Mouse (Mus musculus): ENCODE measurements around the gene Camsap2. TPM values are rescaled to one million over a fixed set of nuclear protein-coding genes. Genes with fewer than 3 reads are reported as not detected.

The Camsap2 gene
- polyA plus RNA-seq, 2 experiments = 8.8 to 10.3 TPM

DNA sequence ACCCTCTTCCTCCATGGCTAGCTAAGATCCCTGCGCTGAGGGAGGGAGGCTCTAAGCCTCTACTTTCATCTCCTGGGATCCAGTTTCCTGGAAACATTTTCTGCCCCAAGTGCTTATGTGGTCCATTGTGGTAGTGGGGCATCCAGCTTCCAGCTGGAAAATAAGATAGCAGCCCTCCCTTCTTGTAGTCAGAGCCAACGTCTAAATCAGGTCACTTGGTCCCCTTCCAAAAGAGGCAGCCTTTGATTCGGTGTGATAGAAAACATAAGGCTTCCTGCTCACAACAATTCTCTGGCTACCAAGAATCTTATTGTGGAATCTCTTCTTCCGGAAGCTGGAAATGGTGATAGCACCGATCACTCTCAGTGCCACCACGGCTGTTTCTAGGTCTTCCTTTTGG lies 35.3 kb upstream of the Camsap2 start:
- Histone ChIP-seq H3K9ac (replicated peaks) (no peak overlapping the region), H3K4me1 (replicated peaks; ENCODE audit: control insufficient read depth in 2 of 2, insufficient read depth in 2 of 2, low read length in 1 of 2) (no peaks in the 10 kb centered on the region), H3K4me2 (ENCODE audit: low read depth) (no peak overlapping the region), H3K9me3 (ENCODE audit: control insufficient read depth, low read length) (no peaks in the 10 kb centered on the region), H3K27ac (no peak overlapping the region), H3K27me3 (ENCODE audit: control insufficient read depth, insufficient read depth, low read length) (no peaks in the 10 kb centered on the region), H3K36me3 (replicated peaks; ENCODE audit: control insufficient read depth, insufficient read depth, low read depth) (no peaks in the 10 kb centered on the region), H3K4me3 (ENCODE audit: insufficient read depth in 1 of 2, low read depth in 2 of 2, low read length in 2 of 2) (no peak overlapping the region)
- no peak for TF ChIP-seq EP300 (IDR thresholded peaks at IDR 0.05; ENCODE audit: low read depth)
- TF ChIP-seq CTCF (IDR thresholded peaks at IDR 0.05; ENCODE audit: low read depth) = no peak
- DNase-seq (ENCODE audit: low read depth in 3 of 3, low spot score in 3 of 3) (no peak), ATAC-seq (ENCODE audit: insufficient read depth) (no peak)
- WGBS (ENCODE audit: insufficient replicate concordance) = 65% methylated on average over 6 of the region's 6 CpGs

- no peak overlapping the region for H3K9ac ChIP-seq (replicated peaks)
- no peak for DNase-seq (ENCODE audit: low read depth in 3 of 3, low spot score in 3 of 3)
- WGBS (ENCODE audit: insufficient replicate concordance) = 68% methylated on average over 8 of the region's 8 CpGs
Observed at GRCm38 (mm10) chr1:136380606-136381005, 34.7 kb upstream of the Camsap2 start.

GRCm38 (mm10) chr1:136380161-136380560 lies 34.3 kb upstream of the Camsap2 start:
- H3K4me3 ChIP-seq (ENCODE audit: insufficient read depth in 1 of 2, low read depth in 2 of 2, low read length in 2 of 2) = no peak overlapping the region
- no peak overlapping the region for H3K27ac ChIP-seq
- no peak overlapping the region for H3K4me2 ChIP-seq (ENCODE audit: low read depth)
- no peaks in the 10 kb centered on the region for H3K9me3 ChIP-seq (ENCODE audit: control insufficient read depth, low read length)
- H3K4me1 ChIP-seq (replicated peaks; ENCODE audit: control insufficient read depth in 2 of 2, insufficient read depth in 2 of 2, low read length in 1 of 2) = no peaks in the 10 kb centered on the region
- ATAC-seq (ENCODE audit: insufficient read depth) (no peak), DNase-seq (ENCODE audit: low read depth in 3 of 3, low spot score in 3 of 3) (no peak)
- WGBS (ENCODE audit: insufficient replicate concordance) = 59% methylated on average over 4 of the region's 4 CpGs
- H3K27me3 ChIP-seq (ENCODE audit: control insufficient read depth, insufficient read depth, low read length) = no peaks in the 10 kb centered on the region
- H3K9ac ChIP-seq (replicated peaks) = no peak overlapping the region
- H3K36me3 ChIP-seq (replicated peaks; ENCODE audit: control insufficient read depth, insufficient read depth, low read depth) = no peaks in the 10 kb centered on the region
- TF ChIP-seq EP300 (IDR thresholded peaks at IDR 0.05; ENCODE audit: low read depth) = no peak
- no peak for TF ChIP-seq CTCF (IDR thresholded peaks at IDR 0.05; ENCODE audit: low read depth)

More at GRCm38 (mm10) chr1:136380606-136381005, 34.7 kb upstream of the Camsap2 start:
- no peak overlapping the region for H3K4me3 ChIP-seq (ENCODE audit: insufficient read depth in 1 of 2, low read depth in 2 of 2, low read length in 2 of 2)
- H3K36me3 ChIP-seq (replicated peaks; ENCODE audit: control insufficient read depth, insufficient read depth, low read depth) = no peaks in the 10 kb centered on the region
- no peak overlapping the region for H3K4me2 ChIP-seq (ENCODE audit: low read depth)
- H3K27ac ChIP-seq = no peak overlapping the region
- no peak for TF ChIP-seq EP300 (IDR thresholded peaks at IDR 0.05; ENCODE audit: low read depth)
- no peak for TF ChIP-seq CTCF (IDR thresholded peaks at IDR 0.05; ENCODE audit: low read depth)
- ATAC-seq (ENCODE audit: insufficient read depth) = no peak
- H3K4me1 ChIP-seq (replicated peaks; ENCODE audit: control insufficient read depth in 2 of 2, insufficient read depth in 2 of 2, low read length in 1 of 2) = no peaks in the 10 kb centered on the region
- no peaks in the 10 kb centered on the region for H3K9me3 ChIP-seq (ENCODE audit: control insufficient read depth, low read length)
- no peaks in the 10 kb centered on the region for H3K27me3 ChIP-seq (ENCODE audit: control insufficient read depth, insufficient read depth, low read length)

DNA sequence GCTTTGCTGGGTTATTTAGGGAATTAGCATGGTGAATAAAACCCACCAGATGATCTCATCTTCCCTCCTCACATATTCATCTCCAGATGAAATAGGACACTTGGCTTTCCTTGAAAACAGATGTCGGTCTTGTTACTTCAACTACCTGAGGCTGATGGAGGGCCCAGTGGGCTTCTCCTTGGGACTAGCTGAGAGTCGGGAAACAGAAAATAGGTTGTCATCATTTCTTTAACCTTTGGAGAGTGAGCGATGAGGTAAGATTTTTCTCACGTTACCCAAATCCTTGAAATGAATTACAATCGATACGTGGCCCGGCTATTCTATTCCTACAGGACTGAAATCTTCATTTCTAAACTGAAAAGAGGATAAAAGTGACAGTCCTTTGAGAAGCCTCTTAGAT lies 33.4 kb upstream of the Camsap2 start:
- no peaks in the 10 kb centered on the region for H3K9me3 ChIP-seq (ENCODE audit: control insufficient read depth, low read length)
- H3K27me3 ChIP-seq (ENCODE audit: control insufficient read depth, insufficient read depth, low read length) = 0 out of 2 replicates have a peak, but pooled peaks cover 3% of the 10 kb centered on the region
- H3K9ac ChIP-seq (replicated peaks) = no peak overlapping the region
- no peak for TF ChIP-seq EP300 (IDR thresholded peaks at IDR 0.05; ENCODE audit: low read depth)
- no peak for TF ChIP-seq CTCF (IDR thresholded peaks at IDR 0.05; ENCODE audit: low read depth)
- no peaks in the 10 kb centered on the region for H3K36me3 ChIP-seq (replicated peaks; ENCODE audit: control insufficient read depth, insufficient read depth, low read depth)
- WGBS (ENCODE audit: insufficient replicate concordance) = 88% methylated on average over 7 of the region's 7 CpGs
- ATAC-seq (ENCODE audit: insufficient read depth) (no peak), DNase-seq (ENCODE audit: low read depth in 3 of 3, low spot score in 3 of 3) (no peak)
- H3K4me2 ChIP-seq (ENCODE audit: low read depth) = no peak overlapping the region
- no peak overlapping the region for H3K4me3 ChIP-seq (ENCODE audit: insufficient read depth in 1 of 2, low read depth in 2 of 2, low read length in 2 of 2)
- no peaks in the 10 kb centered on the region for H3K4me1 ChIP-seq (replicated peaks; ENCODE audit: control insufficient read depth in 2 of 2, insufficient read depth in 2 of 2, low read length in 1 of 2)
- no peak overlapping the region for H3K27ac ChIP-seq

- Histone ChIP-seq H3K27me3 (ENCODE audit: control insufficient read depth, insufficient read depth, low read length) (no peaks in the 10 kb centered on the region), H3K9ac (replicated peaks) (no peak overlapping the region), H3K27ac (no peak overlapping the region), H3K4me1 (replicated peaks; ENCODE audit: control insufficient read depth in 2 of 2, insufficient read depth in 2 of 2, low read length in 1 of 2) (peaks cover 2 to 7% of the 10 kb centered on the region in 2 experiments), H3K4me3 (ENCODE audit: insufficient read depth in 1 of 2, low read depth in 2 of 2, low read length in 2 of 2) (no peak overlapping the region), H3K4me2 (ENCODE audit: low read depth) (no peak overlapping the region), H3K9me3 (ENCODE audit: control insufficient read depth, low read length) (no peaks in the 10 kb centered on the region), H3K36me3 (replicated peaks; ENCODE audit: control insufficient read depth, insufficient read depth, low read depth) (no peaks in the 10 kb centered on the region)
- no peak for DNase-seq (ENCODE audit: low read depth in 3 of 3, low spot score in 3 of 3)
- 89% methylated on average over 3 of the region's 3 CpGs for WGBS (ENCODE audit: insufficient replicate concordance)
- TF ChIP-seq EP300 (IDR thresholded peaks at IDR 0.05; ENCODE audit: low read depth) (no peak), CTCF (IDR thresholded peaks at IDR 0.05; ENCODE audit: low read depth) (no peak)
- ATAC-seq (ENCODE audit: insufficient read depth) = no peak
Observed at GRCm38 (mm10) chr1:136365986-136366385, 20.1 kb upstream of the Camsap2 start.

Data from liver, embryonic 14.5 days (tissue).